Mouse (Mus musculus) adrenal gland, postnatal 4 days (tissue): ENCODE data around the gene Gfy. TPM values are rescaled to one million over a fixed set of nuclear protein-coding genes. Genes with fewer than 3 reads are reported as not detected.

ENCODE experiments used
- DNase-seq, 2 experiments: peaks; one replicate each; pipeline ENCODE4 v3.0.0; 2021 to 2022; ENCODE audit warnings: low spot score in 2 of 2, mixed read lengths in 2 of 2
- long read RNA-seq, 2 experiments: library from polyadenylated mRNA; stranded (forward); transcript quantifications; one replicate each; pipeline ENCODE4 v2.0.0; 2021
- total RNA-seq, 2 experiments: library from RNA; stranded (reverse); gene quantifications; 2 replicates each; pipeline ENCODE4 v1.2.3; 2021

The Gfy gene
- not detected for total RNA-seq
- long read RNA-seq, experiment 1 = 0 reads
- long read RNA-seq, experiment 2 = 0 reads

GRCm38 (mm10) chr7:45179469-45179868 lies at the start of gene Gfy:
Gene Gfy, minus strand, starts transcription at chr7:45179569.
- no peak for DNase-seq

DNA sequence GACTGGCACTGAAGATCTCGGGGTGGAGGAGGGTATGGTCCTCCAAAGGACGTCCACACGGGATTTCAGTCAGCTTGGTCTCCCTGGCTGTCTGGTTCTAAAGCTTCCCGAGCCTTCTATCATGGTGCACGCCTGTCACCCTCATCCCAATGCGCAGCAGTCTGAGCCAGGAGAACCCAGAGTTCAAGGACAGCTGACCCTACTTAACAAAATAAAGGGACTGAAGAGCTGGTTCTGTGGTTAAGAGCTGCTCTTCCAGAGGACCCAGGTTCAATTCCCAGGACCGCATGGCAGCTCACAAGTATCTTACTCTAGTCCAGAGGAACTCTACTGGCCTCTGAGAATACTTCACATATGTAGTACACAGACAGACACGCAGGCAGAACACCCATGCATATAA lies 49.7 kb upstream of the Gfy start:
- DNase-seq = no peak

DNA sequence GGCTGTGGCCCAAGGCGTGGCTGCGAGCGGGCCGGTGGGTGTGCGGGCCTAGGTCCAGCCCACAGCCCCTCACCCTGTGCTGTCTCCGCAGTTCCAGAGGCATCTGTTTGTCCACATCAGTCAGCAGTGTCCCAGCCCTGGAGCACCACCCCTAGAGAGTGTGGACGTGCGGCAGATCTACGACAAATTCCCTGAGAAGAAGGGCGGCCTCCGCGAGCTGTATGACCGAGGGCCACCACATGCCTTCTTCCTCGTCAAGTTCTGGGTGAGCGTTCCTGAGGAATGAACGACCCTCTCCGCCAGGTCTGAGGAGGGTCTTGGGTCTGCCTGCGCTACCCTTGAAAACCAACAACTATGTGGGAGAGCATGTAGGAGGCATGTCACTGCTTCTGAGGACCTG lies 49.2 kb upstream of the Gfy start:
- DNase-seq = no peak

- no peak for DNase-seq
These were observed 47.1 kb upstream of the Gfy start for GRCm38 (mm10) chr7:45226421-45226820.

DNA sequence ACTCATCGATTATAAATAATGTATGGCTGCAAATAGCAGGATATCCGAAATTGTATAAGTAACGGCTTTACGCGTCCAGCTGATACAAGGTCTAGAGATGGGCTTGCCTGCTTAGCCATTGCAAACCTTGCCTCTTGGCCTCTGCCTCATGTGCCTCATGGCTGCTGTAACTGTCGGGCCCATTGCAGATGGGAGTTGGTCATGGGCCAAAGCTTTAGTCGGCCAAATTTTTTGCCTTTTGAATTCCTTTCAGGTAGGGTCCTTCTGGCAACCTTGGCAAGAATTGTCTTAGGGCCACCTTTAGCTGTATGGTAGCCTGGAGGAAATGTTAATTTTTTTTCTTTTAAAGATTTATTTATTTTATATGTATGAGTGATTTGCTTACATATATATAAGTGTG lies 45.5 kb upstream of the Gfy start:
- no peak for DNase-seq

GRCm38 (mm10) chr7:45221680-45222079 lies 42.3 kb upstream of the Gfy start:
- DNase-seq = no peak

DNA sequence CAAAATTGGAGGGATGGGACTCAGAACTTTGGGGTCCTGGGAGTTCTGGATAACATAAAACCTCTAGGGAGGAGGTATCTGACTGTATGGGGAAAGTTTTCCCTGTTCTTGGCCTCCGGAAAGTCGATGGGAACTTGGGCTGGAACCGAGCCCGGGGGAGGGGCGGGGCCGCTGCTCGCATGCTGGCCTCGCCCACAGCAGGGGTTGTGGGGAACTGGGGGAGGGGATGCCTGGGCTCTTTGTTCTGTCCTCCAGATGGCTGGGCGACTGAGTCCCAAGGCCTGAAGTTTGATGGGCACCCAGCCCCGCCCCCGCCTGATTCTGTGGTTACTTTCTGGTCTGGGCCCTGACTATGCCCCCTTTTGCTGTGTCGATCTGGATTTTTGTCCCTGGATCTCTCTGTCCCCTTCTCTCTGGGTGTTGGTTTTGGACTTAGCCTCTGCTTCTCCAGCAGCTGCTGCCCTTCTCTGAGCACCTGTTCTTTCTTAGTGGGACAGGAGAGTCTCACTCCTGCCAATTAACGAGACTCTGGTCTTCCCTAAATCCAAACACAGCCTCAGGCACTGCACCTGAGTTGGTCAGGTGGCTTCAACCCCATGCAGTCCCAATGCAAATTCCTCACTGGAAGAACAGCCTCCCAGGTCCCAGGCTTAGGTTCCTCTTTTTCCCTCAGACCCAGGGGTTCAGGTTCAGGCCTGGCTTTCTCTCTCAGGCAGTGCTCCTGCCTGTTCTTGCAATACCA lies 37.2 kb upstream of the Gfy start:
- peak in 1 of 2 experiments; percentile 32 for DNase-seq

DNA sequence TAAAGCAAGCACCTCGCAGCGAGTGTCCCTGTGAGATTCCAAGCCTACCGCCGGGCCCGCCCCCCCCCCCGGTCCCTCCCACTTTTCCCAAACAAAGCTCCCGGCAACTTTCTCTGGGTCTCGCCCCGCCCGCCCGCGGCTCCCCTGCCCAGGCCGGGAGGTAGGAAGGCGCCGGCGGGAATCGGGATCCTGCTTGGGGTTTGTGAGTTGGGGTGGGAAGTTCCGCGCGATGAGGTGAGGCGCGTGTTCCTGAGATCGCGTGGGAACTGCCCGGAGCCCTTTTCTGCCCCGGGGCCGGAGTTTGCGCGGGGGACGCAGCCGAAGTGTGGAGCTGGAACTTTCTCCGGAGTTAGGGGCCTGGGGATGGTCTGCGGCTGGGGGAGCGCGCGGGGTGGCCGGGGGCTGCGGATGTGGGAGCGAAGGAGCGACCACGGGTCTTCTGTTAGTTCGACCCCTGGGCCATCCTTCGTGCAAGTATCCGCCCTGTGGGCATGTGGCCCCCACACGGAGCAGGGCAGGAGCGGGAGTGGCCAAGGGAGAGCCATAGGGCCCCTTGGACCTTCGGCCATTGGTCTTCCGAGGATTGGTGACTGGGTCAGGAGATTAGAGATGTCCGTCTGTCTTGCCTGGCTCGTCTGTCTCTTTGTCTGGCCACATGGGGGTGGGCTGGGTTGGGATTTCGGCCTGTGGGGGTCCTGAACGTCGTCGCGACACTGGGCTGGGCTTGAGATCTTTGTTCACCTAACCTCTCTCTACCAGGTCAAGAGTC lies 36.5 kb upstream of the Gfy start, which contains the start of gene Tead2:
Tead2 (plus strand) TSS at position 81 of the 769 bp plus-strand sequence.
- DNase-seq = no peak

GRCm38 (mm10) chr7:45213708-45214107 lies 34.3 kb upstream of the Gfy start:
- DNase-seq = no peak

- DNase-seq = no peak
These were observed 33.0 kb upstream of the Gfy start for GRCm38 (mm10) chr7:45212356-45212755.

DNA sequence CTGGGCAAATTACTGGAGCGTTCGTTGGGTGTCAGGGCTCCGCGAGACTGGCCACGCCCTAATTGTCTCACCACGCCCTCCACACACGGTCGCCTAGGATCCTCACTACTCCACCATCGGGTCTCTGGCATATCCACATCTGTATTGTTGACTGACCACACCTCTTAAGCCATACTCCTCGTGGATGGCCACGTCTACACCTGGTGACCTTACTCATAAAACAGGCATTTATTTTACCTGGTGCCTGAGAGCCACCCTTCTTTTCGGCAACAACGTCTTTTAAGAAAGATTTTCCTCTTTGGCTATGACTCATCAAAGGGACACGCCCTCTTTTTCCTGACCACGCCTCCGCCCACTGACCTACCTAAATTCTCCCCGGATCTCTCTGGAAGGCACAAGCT lies 32.5 kb upstream of the Gfy start, which contains the start of gene Dkkl1:
Dkkl1 (minus strand) TSS at position 297 of the 401 bp plus-strand sequence.
- DNase-seq = no peak

DNA sequence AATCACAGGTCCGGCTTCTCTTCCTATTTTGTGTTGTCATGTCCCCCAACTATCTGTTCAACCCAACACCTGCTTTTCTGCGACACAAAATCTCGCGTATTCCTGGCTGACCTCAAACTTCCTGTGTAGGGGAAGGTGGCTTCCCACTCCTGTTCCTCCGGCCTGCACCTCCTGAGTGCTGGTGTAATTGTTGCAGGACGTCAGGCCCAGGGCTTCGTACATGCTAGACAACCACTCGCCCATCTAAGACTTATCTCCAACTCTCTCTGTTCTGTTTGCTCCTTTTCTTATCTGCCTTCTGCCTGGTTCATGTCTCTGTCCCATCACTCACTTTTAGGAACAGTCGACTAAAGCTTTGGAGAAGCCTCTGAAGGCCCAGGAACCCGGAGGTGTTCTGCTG lies 31.7 kb upstream of the Gfy start:
- DNase-seq = no peak

- no peak for DNase-seq
These were observed 28.9 kb upstream of the Gfy start for GRCm38 (mm10) chr7:45208260-45208659.

DNA sequence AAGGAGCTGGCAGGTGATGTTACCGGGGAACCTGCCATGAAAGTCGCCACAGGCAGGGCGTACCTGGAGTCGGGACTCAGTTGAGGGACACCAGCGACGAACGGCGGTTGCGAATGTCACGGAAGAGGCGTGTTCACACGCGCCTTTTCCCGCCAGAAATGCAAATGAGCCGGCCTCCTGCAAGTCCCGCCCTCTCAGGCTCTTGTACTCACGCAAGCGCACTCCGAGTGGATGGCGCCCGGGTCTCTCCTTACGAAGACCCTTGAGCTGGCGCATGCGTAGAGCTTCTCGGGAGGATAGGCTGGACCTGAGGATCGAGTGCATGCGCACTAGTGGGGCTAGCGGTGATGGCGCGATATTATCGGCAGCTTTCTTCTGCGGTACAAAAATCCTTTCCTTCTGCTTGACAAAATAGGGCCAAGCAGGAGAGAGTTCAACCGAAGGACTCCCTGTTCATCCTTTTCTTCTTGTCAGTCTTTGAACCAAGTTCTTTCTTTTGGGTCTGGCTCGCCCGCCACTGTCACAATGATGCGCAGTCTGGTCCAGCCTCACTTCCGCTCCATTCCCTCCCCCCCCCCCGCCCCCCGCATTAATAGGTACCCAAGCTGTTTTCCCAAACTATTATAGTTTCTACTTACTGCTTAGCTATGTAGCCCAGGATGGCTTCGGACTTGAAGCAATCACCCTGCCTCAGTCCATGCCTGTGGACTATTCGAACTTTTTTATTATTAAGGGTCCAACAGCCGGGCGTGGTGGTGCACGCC lies 25.2 kb upstream of the Gfy start, which contains the start of gene Ccdc155:
Ccdc155 (minus strand) TSS at position 513 of the 764 bp plus-strand sequence.
- DNase-seq = peak; percentile 44 to 74

- no peak for DNase-seq
These were observed 23.3 kb upstream of the Gfy start for GRCm38 (mm10) chr7:45202654-45203053.

DNA sequence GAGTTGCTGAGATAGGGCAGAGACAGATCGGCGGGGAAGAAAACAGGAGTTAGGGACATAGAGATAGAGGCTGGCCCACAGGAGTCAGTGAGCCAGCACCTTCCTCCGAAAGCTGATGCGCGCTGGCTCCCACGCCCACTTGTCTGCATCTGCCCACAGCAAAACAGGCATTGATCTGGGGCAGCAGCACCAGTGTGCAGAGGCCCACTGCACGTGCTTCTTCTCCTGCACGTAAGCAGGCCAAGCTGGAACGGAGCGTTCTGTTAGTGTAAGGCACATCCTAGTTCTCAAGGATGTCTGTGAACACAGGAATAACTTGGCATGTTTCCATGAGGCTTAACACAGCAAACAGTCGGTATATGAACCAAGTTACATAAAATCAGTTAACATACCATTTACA lies 19.6 kb upstream of the Gfy start:
- DNase-seq = no peak

DNA sequence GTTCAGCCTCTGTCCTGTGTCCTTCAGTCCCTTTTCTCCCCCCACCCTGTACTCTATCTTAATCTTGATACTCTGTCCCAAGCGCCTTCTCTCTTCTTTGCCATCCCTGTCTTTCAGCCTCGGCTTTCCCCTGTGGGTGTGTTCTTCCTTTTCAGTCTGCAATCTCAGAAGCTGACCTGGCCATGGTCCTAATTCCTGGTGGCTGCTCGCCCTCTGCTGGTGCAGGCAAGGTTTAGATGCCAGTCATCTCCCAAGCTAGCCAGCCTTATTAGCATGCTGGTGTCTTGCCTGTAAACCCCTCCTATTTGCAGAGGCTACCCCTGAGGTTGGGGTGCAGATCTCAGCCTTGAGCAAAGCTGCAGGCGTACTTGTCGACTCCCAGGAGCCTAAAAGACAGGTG lies 19.1 kb upstream of the Gfy start:
- peak in 1 of 2 experiments; percentile 62 for DNase-seq

GRCm38 (mm10) chr7:45196994-45197393 lies 17.6 kb upstream of the Gfy start:
- DNase-seq = no peak

GRCm38 (mm10) chr7:45196176-45196535 lies 16.8 kb upstream of the Gfy start:
- no peak for DNase-seq

GRCm38 (mm10) chr7:45195341-45196175 lies 16.2 kb upstream of the Gfy start:
- DNase-seq = no peak
